Mouse (Mus musculus) stomach, embryonic 14.5 days (tissue): Measurements from ENCODE around the gene Skap1. TPM values are rescaled to one million over a fixed set of nuclear protein-coding genes. Genes with fewer than 3 reads are reported as not detected.

ENCODE experiments used
- ATAC-seq: fragments of 200-750 bp; cut with Nextera tagmentation; 2 replicates; pipeline ENCODE4 v1.8.0; 2017; ENCODE audit warnings: low read depth, moderate TSS enrichment; ENCODE audit not compliant: insufficient number of reproducible peaks, insufficient read depth, low FRiP score
- H3K27ac ChIP-seq: fragments of 300-500 bp; sonication (generic); 2 replicates; pipeline ENCODE4 v1.5.1; 2014; ENCODE audit warnings: mild to moderate bottlenecking, low read length, moderate library complexity, mixed read lengths
- H3K27me3 ChIP-seq: fragments of 300-500 bp; sonication (generic); 2 replicates; pipeline ENCODE4 v1.6.1; 2014; ENCODE audit warnings: low read length, control low read depth, mixed read lengths; ENCODE audit not compliant: control insufficient read depth, insufficient read depth
- H3K36me3 ChIP-seq: fragments of 300-500 bp; sonication (generic); 2 replicates; pipeline ENCODE4 v1.6.1; 2014; ENCODE audit warnings: mild to moderate bottlenecking, control low read depth, low read length, moderate library complexity, mixed read lengths; ENCODE audit not compliant: control insufficient read depth, insufficient read depth
- H3K4me1 ChIP-seq: fragments of 300-500 bp; sonication (generic); 2 replicates; pipeline ENCODE4 v1.6.1; 2014; ENCODE audit warnings: low read length, control low read depth, mixed read lengths; ENCODE audit not compliant: control insufficient read depth, insufficient read depth
- H3K4me2 ChIP-seq: fragments of 300-500 bp; sonication (generic); replicated peaks from 2 replicates; pipeline ENCODE4 v1.6.1; 2014; ENCODE audit warnings: low read depth, low read length, control low read depth
- H3K4me3 ChIP-seq: fragments of 300-500 bp; sonication (generic); 2 replicates; pipeline ENCODE4 v1.5.1; 2014; ENCODE audit warnings: low read depth, low read length, control low read depth
- H3K9ac ChIP-seq: fragments of 300-500 bp; sonication (generic); replicated peaks from 2 replicates; pipeline ENCODE4 v1.6.1; 2014; ENCODE audit warnings: low read depth, mild to moderate bottlenecking, control low read depth, low read length, moderate library complexity, mixed read lengths
- H3K9me3 ChIP-seq: fragments of 300-500 bp; sonication (generic); 2 replicates; pipeline ENCODE4 v1.6.1; 2016; ENCODE audit warnings: low read depth, low read length, control low read depth; ENCODE audit not compliant: control insufficient read depth
- WGBS: fragments of 180-500 bp; shearing (Covaris S2); extraction: QIAGEN DNeasy Blood & Tissue Kit; methylation state at CpG from one replicate; pipeline ENCODE4 v1.1.7; 2014; 5-methylcytosine and 5-hydroxymethylcytosine counted together
- polyA plus RNA-seq: library from polyadenylated mRNA; unstranded; fragments of >200 nt; fragmentation: Nextera tagmentation; extraction: Ambion mirVana; gene quantifications from 2 replicates; pipeline ENCODE4 v1.2.1, GENCODE M21; 2014

Skap1 gene
- polyA plus RNA-seq, 1 experiment from 2014 or later, result 0.82 TPM

DNA sequence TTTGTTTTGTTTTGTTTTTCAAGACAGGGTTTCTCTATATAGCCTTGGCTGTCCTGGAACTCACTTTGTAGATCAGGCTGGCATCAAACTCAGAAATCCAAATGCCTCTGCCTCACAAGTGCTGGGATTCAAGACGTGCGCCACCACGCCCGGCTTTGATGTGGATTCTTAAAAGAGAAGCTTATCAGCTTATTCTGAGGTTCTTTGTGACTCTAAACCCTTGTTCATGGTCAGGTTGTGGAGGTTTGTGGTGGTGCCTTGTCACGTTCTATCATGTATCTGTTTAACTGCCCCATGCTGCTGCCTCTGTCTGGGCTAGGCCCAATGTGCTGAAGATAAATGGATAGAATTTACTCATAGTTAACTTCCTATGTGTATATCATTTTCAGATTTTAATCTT lies 341.2 kb downstream of the Skap1 start:
- Histone ChIP-seq H3K36me3 (peaks cover 78% of the 10 kb centered on the region), H3K4me1 (no peaks in the 10 kb centered on the region), H3K27ac (no peak overlapping the region), H3K9me3 (no peaks in the 10 kb centered on the region), H3K4me2 (no peak overlapping the region), H3K9ac (no peak overlapping the region), H3K27me3 (no peaks in the 10 kb centered on the region), H3K4me3 (no peak overlapping the region)
- WGBS, result 85% methylated on average over 5 of the region's 5 CpGs
- ATAC-seq, result no peak

DNA sequence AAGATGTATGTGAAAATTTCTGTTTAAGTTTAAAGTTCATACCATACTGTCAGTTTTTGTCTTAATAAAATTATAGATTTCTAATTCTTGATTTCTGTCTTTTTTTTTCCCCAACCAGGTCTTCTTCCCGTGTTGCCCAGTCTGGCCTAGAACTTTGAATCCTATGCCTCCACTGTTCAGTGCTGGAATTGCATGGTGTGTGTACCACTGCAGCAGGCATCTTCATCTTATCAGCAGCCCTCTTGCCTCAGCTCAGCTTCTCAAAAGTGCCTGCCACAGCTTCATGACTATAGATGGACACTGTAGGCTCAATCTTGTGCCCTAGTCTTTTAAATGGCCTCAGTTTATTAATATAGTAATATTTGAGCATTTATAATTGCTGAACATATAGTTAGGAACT lies 343.7 kb downstream of the Skap1 start:
- H3K4me1 ChIP-seq, result no peaks in the 10 kb centered on the region
- WGBS, result 39% methylated on average over 1 of the region's 1 CpGs

More for the DNA sequence above, 343.7 kb downstream of the Skap1 start:
- peaks cover 64% of the 10 kb centered on the region for H3K36me3 ChIP-seq
- no peaks in the 10 kb centered on the region for H3K27me3 ChIP-seq
- no peak for ATAC-seq
- H3K4me2 ChIP-seq, result no peak overlapping the region
- H3K4me3 ChIP-seq, result no peak overlapping the region
- no peak overlapping the region for H3K27ac ChIP-seq
- H3K9ac ChIP-seq, result no peak overlapping the region
- H3K9me3 ChIP-seq, result no peaks in the 10 kb centered on the region

Other genes with a start within 250 kb of the Skap1 start
- gene Hoxb9, start 193.1 kb upstream of the Skap1 start, polyA plus RNA-seq, result 0.25 TPM in 2 replicates
- 2.3 and 2.7 TPM in 2 replicates for gene Hoxb8, start 182.7 kb upstream of the Skap1 start, polyA plus RNA-seq
- gene Hoxb7, start 178.0 kb upstream of the Skap1 start, polyA plus RNA-seq, result 8.4 and 14.0 TPM in 2 replicates
- 12.4 TPM in 2 replicates for gene Hoxb6, start 172.1 kb upstream of the Skap1 start, polyA plus RNA-seq
- 21.2 and 23.3 TPM in 2 replicates for gene Hoxb5, start 161.3 kb upstream of the Skap1 start, polyA plus RNA-seq
- 3.5 and 3.7 TPM in 2 replicates for gene Hoxb4, start 146.3 kb upstream of the Skap1 start, polyA plus RNA-seq
- gene Hoxb3, start 141.3 kb upstream of the Skap1 start, polyA plus RNA-seq, result 3.6 and 4.7 TPM in 2 replicates
- 23.1 and 25.9 TPM in 2 replicates for gene Hoxb2, start 114.1 kb upstream of the Skap1 start, polyA plus RNA-seq
- 0.22 and 0.32 TPM in 2 replicates for gene Hoxb1, start 98.8 kb upstream of the Skap1 start, polyA plus RNA-seq